8 mouse cellular contexts compared by ENCODE assay signal in genomic region chrX:164183844-164184243, GRCm38 (mm10). TPM values are rescaled to one million over a fixed set of nuclear protein-coding genes. Genes with fewer than 3 reads are reported as not detected.
DNase-seq lines count a peak whose midpoint lies in the region; ATAC-seq lines count a peak whose summit lies in the region.
"Had no signal": no experiment of that assay in that cellular context is flagged by ENCODE, and none has a peak within 500 bp of the region (broad histone marks: within the 10 kb centered on the region; RNA-seq: fewer than 3 reads in every experiment).

No protein-coding gene starts in this region.

- WGBS in embryonic facial prominence, embryonic 14.5 days: 35% methylated on average over 3 of the region's 3 CpGs
- 38% methylated on average over 3 of the region's 3 CpGs for WGBS in intestine, embryonic 15.5 days
- 37% methylated on average over 3 of the region's 3 CpGs for WGBS in limb, embryonic 11.5 days

- H3K4me2 ChIP-seq in embryonic facial prominence, embryonic 14.5 days (ENCODE audit: low read depth, low read length): no peak overlapping the region
- H3K4me2 ChIP-seq in intestine, embryonic 15.5 days (replicated peaks): no peak overlapping the region
- H3K4me2 ChIP-seq in limb, embryonic 11.5 days (ENCODE audit: low read depth, severe bottlenecking): no peak overlapping the region
- H3K4me2 ChIP-seq: hindbrain, embryonic 15.5 days had no signal

- H3K4me1 ChIP-seq in embryonic facial prominence, embryonic 14.5 days (ENCODE audit: control insufficient read depth, insufficient read depth, low read length): no peaks in the 10 kb centered on the region
- no peaks in the 10 kb centered on the region for H3K4me1 ChIP-seq in intestine, embryonic 15.5 days (replicated peaks)
- no peaks in the 10 kb centered on the region for H3K4me1 ChIP-seq in limb, embryonic 11.5 days (ENCODE audit: control insufficient read depth, insufficient read depth, low read length)
- H3K4me1 ChIP-seq: hindbrain, embryonic 15.5 days had no signal

- H3K27me3 ChIP-seq in embryonic facial prominence, embryonic 14.5 days (replicated peaks; ENCODE audit: control insufficient read depth, insufficient read depth, low read length): peaks cover under 1% of the 10 kb centered on the region
- H3K27me3 ChIP-seq in intestine, embryonic 15.5 days (replicated peaks): no peaks in the 10 kb centered on the region
- H3K27me3 ChIP-seq in limb, embryonic 11.5 days (ENCODE audit: control insufficient read depth, insufficient read depth, low read length): no peaks in the 10 kb centered on the region
- H3K27me3 ChIP-seq: hindbrain, embryonic 15.5 days had no signal

- no peak for ATAC-seq in embryonic facial prominence, embryonic 14.5 days (ENCODE audit: low read depth)
- 0 out of 2 replicates have a peak, but pooled peaks have one; percentile 53 for ATAC-seq in intestine, embryonic 15.5 days
- ATAC-seq in limb, embryonic 11.5 days (ENCODE audit: insufficient number of reproducible peaks, low FRiP score, low TSS enrichment, low read depth): no peak

- DNase-seq in 3134 (ENCODE audit: extremely low read depth, insufficient read length, low spot score) (peak; percentile 32), 3T3-L1 (ENCODE audit: low read depth, low spot score) (peak; percentile 87)
- peak; percentile 15 to 48 for DNase-seq in adrenal gland, postnatal 36 days
- DNase-seq in embryonic facial prominence, embryonic 14.5 days (ENCODE audit: low spot score): peak; percentile 70
- DNase-seq in limb, embryonic 11.5 days (ENCODE audit: low spot score): peak; percentile 39
- DNase-seq in retina, postnatal 7 days (ENCODE audit: low read depth, low spot score): peak; percentile 31

- no peak overlapping the region for H3K4me3 ChIP-seq in embryonic facial prominence, embryonic 14.5 days (ENCODE audit: low read depth, low read length)
- H3K4me3 ChIP-seq in intestine, embryonic 15.5 days (replicated peaks): no peak overlapping the region
- H3K4me3 ChIP-seq in limb, embryonic 11.5 days (ENCODE audit: low read depth, low read length): no peak overlapping the region
- H3K4me3 ChIP-seq: hindbrain, embryonic 15.5 days had no signal

- no peak overlapping the region for H3K27ac ChIP-seq in embryonic facial prominence, embryonic 14.5 days (replicated peaks; ENCODE audit: low read depth, low read length)
- H3K27ac ChIP-seq in intestine, embryonic 15.5 days: no peak overlapping the region
- no peak overlapping the region for H3K27ac ChIP-seq in limb, embryonic 11.5 days (replicated peaks; ENCODE audit: low read depth, low read length)
- H3K27ac ChIP-seq: hindbrain, embryonic 15.5 days had no signal

- no peaks in the 10 kb centered on the region for H3K36me3 ChIP-seq in embryonic facial prominence, embryonic 14.5 days (ENCODE audit: control insufficient read depth, insufficient read depth, low read length)
- no peaks in the 10 kb centered on the region for H3K36me3 ChIP-seq in intestine, embryonic 15.5 days
- no peaks in the 10 kb centered on the region for H3K36me3 ChIP-seq in limb, embryonic 11.5 days (ENCODE audit: control insufficient read depth, insufficient read depth, low read length)
- H3K36me3 ChIP-seq: hindbrain, embryonic 15.5 days had no signal

- no peaks in the 10 kb centered on the region for H3K9me3 ChIP-seq in embryonic facial prominence, embryonic 14.5 days (ENCODE audit: control insufficient read depth, low read length)
- no peaks in the 10 kb centered on the region for H3K9me3 ChIP-seq in intestine, embryonic 15.5 days
- H3K9me3 ChIP-seq in limb, embryonic 11.5 days (ENCODE audit: control insufficient read depth, low read length): no peaks in the 10 kb centered on the region
- H3K9me3 ChIP-seq: hindbrain, embryonic 15.5 days had no signal

- H3K9ac ChIP-seq in embryonic facial prominence, embryonic 14.5 days (ENCODE audit: low read depth, low read length): no peak overlapping the region
- H3K9ac ChIP-seq in intestine, embryonic 15.5 days: no peak overlapping the region
- no peak overlapping the region for H3K9ac ChIP-seq in limb, embryonic 11.5 days (ENCODE audit: low read length)
- H3K9ac ChIP-seq: hindbrain, embryonic 15.5 days had no signal

RNA-seq across cellular contexts. Expression of gene Ace2, which starts 44.7 kb away (rescaled TPM):
- 10 to 100 TPM; 11.4 to 11.5 TPM for total RNA-seq in adrenal gland, postnatal 36 days (2021)
- polyA plus RNA-seq in embryonic facial prominence, embryonic 14.5 days (2014; fragmentation: Nextera tagmentation; extraction: Ambion mirVana): 2.5 and 2.7 TPM in 2 replicates
- polyA plus RNA-seq in intestine, embryonic 15.5 days (2015; fragmentation: Nextera tagmentation; extraction: Ambion mirVana): 69.3 and 74.3 TPM in 2 replicates
- polyA plus RNA-seq in limb, embryonic 11.5 days (2014; fragmentation: Nextera tagmentation; extraction: Ambion mirVana): 0.05 TPM in 1 of 2 replicates, not detected in the other

Comparison
In these comparisons a context has a peak if more than half of its experiments do, and no peak if none do; other contexts are left out.
1. DNase-seq: peak in every context shown above with its lines; median percentile 87 in 3T3-L1; 70 in embryonic facial prominence, embryonic 14.5 days; 39 in limb, embryonic 11.5 days; 32 in 3134; 32 in adrenal gland, postnatal 36 days; 31 in retina, postnatal 7 days.
2. RNA of gene Ace2, which starts 44.7 kb away (polyA plus RNA-seq): 69.3 to 74.3 TPM in intestine, embryonic 15.5 days; 2.5 to 2.7 TPM in embryonic facial prominence, embryonic 14.5 days and 0.05 TPM in limb, embryonic 11.5 days; every median in the first group is over 10 times any median in the second.